Mouse (Mus musculus) kidney, postnatal 4 days (tissue): ENCODE measurements around the gene Prss2.
"Not testable (repeated sequence)": the region's sequence is repeated elsewhere in the genome, so short reads cannot be mapped to it uniquely, and the experiment has no call there.

Experiments
- DNase-seq, 2 experiments: peaks; one replicate each; pipeline ENCODE4 v3.0.0; 2021; ENCODE audit warnings: mixed read lengths in 2 of 2

Gene Prss2

DNA sequence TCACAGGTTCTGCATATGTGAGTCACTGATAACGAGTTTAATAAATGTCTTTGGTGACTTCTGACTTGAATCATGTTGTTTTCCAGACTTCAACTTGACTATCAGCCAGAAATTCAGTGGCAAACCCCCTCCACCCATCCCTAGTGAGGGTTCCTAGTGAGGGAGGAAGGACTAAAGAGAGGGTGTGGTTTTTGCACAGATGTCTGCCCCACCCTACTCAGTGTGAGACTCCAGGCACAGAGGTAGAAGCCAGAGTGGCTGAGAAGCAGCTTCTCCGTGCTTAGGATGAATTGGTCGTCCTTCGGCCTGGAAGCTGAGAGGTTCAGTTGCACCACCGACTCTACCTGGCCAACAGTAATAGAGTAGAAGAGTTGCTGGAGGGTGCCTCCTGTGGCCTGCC is 35.9 kb downstream of the Prss2 start:
- no peak for DNase-seq

DNA sequence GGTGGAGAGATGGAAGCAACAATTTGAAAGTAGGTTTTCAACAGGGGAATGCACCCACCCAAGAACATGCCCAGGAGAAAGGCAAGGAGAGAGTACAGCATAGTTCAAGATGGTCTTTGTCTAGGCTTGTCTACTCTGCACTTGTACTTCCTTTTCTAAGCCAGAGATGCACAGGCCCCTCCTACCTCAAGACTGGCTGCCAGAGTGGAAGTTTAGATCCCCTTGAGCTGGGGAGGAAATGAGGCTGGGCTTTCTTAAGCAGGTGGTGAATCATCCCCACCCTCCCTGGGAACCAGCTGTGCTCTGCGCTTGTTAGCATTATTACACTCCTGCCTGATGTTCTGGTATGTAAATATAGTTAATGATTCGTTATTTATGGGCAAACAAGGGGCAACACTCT is 36.7 kb downstream of the Prss2 start:
- DNase-seq: no peak

GRCm38 (mm10) chr6:41559331-41559730 is 37.7 kb downstream of the Prss2 start:
- no peak for DNase-seq

DNA sequence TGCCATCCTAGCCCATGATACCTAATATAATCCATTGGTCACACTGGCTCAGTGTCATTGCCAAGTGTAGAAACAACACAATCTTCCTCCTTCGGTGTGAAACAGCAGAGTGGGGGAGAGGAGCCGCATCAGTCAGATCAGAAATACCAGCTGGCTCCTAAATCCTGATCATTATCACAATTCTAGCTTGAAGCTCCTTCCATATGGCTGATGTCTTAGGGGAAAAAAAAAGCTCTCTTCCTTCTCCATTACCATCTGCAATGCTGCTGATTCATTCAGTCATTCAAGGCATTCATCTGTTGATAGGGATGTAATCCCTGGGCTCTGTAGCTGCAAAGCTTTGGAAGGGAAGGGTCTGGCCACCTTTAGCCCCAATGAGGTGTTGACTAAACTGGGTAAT is 38.7 kb downstream of the Prss2 start:
- DNase-seq: no peak

GRCm38 (mm10) chr6:41562598-41562997 is 41.0 kb downstream of the Prss2 start:
- DNase-seq: no peak

DNA sequence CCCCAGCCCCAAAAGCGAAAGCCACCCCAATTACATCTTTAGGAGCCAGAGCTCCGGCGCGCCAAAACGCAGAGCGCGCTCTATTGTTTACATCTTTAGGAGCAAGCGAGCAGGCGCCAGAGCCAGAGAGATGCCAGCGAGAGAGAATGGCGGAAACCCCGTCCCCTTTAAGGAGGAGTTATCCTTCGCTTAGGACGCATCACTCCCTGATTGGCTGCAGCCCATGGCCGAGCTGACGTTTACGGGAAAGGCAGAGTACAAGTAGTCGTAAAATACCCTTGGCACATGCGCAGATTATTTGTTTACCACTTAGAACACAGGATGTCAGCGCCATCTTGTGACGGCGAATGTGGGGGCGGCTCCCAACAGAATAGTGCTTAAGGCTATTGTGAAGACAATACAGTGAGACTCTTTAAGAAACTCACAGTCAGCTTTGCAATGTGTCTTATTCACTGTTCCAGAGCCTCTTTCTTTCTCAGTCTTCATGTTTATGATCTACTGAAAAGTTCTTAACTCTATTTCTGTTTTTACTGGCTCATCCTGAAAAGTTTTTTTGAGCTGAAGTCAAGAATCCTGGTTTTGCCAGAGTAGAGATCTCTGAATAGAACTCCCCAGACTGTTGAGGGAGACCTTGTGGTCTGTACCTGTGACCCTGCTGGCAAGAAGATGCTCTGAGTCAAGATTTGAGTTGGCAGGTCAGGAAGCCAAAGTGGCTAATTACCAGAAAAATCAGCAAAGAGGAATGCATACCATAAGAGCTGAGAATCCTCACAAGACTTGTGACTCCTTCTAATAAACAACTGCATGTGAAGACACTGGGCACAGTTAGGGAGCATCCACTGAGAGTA is 41.7 kb downstream of the Prss2 start:
- DNase-seq: not testable (repeated sequence)

- DNase-seq: no peak
These were observed 43.7 kb downstream of the Prss2 start for GRCm38 (mm10) chr6:41565261-41565660.

DNA sequence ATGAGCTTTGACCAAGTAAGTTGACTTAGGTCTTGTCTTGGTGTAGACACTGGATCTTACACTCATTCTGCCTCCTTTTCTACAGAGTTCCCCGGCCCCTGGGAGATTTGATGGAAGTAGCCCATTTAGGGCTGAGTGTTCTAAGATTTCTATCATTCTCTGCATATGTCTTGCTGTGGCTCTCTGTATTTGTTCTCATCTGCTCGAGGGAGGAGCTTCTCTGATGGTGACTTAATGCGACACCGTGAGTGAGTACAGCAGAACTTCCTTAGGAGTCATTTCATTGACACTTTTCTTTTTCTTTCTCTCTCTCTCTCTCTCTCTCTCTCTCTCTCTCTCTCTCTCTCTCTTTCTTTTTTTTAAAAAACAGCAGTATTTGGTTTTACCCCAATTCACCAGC is 45.4 kb downstream of the Prss2 start:
- no peak for DNase-seq

DNA sequence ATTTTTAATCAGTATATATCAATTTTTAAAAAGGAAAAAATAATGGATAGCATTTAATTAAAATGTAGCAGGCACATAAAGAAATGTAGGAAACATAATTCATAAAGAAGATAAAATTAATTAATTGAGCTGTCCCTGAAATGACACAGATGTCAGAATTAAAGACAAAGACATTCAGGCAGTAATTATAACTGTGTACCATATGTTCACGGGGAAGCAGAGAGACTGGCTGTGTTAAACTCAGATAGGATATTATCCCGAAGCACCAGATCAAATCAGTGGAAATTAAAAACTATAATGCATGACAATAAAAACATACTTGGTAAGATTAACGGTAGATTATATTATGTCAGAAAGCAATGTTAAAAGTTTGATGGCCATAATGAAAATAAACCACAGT is 47.5 kb downstream of the Prss2 start:
- DNase-seq: no peak
